9 mouse cellular contexts compared by ENCODE assay signal in genomic region chr8:61515931-61516744, GRCm38 (mm10). TPM values are rescaled to one million over a fixed set of nuclear protein-coding genes. Genes with fewer than 3 reads are reported as not detected.
DNase-seq lines count a peak whose midpoint lies in the region; ATAC-seq and TF ChIP-seq lines count a peak whose summit lies in the region.
"Had no signal": no experiment of that assay in that cellular context is flagged by ENCODE, and none has a peak within 500 bp of the region (broad histone marks: within the 10 kb centered on the region; RNA-seq: fewer than 3 reads in every experiment).

No protein-coding gene starts in this region.

- H3K9ac ChIP-seq in ES-E14 (ENCODE audit: insufficient read depth, low read depth, low read length, poor library complexity, severe bottlenecking) = no peak overlapping the region
- peak overlapping the region; percentile 32 for H3K9ac ChIP-seq in forebrain, embryonic 13.5 days
- H3K9ac ChIP-seq: heart, embryonic 15.5 days had no signal

- H3K36me3 ChIP-seq in ES-E14 (ENCODE audit: control insufficient read depth, insufficient read depth, low read length, poor library complexity, severe bottlenecking) = peaks cover 21% of the 10 kb centered on the region
- H3K36me3 ChIP-seq in forebrain, embryonic 13.5 days (ENCODE audit: poor library complexity, severe bottlenecking) = peaks cover 20% of the 10 kb centered on the region
- peaks cover 79% of the 10 kb centered on the region for H3K36me3 ChIP-seq in hindbrain, embryonic 10.5 days

- in situ Hi-C loops in ES-E14 (cut with MboI; ENCODE audit: low sequenced_read_pairs in 2 of 2, unreplicated experiment in 2 of 2) = no loop called here

- ATAC-seq in forebrain, embryonic 13.5 days = peak; percentile 93

- H3K27me3 ChIP-seq in forebrain, embryonic 13.5 days = no peaks in the 10 kb centered on the region
- H3K27me3 ChIP-seq in hindbrain, embryonic 10.5 days (ENCODE audit: insufficient read depth, poor library complexity, severe bottlenecking) = no peaks in the 10 kb centered on the region
- H3K27me3 ChIP-seq: heart, embryonic 15.5 days had no signal

- H3K9me3 ChIP-seq in ES-E14 (ENCODE audit: control insufficient read depth, insufficient read depth, low read depth, low read length) = no peaks in the 10 kb centered on the region
- no peaks in the 10 kb centered on the region for H3K9me3 ChIP-seq in forebrain, embryonic 13.5 days (replicated peaks)
- no peaks in the 10 kb centered on the region for H3K9me3 ChIP-seq in hindbrain, embryonic 10.5 days
- H3K9me3 ChIP-seq: heart, embryonic 15.5 days had no signal

- H3K4me2 ChIP-seq in forebrain, embryonic 13.5 days = peak overlapping the region; percentile 47
- H3K4me2 ChIP-seq: heart, embryonic 15.5 days had no signal

- TF ChIP-seq CTCF in layer of hippocampus, adult 2 months (conservative IDR thresholded peaks at IDR 0.05) = peak; percentile 96

- peaks cover 8 to 10% of the 10 kb centered on the region in 2 experiments; a peak in 3 of 4 replicates for H3K4me1 ChIP-seq in ES-E14 (ENCODE audit: control insufficient read depth in 2 of 2, insufficient read depth in 2 of 2, low read length in 2 of 2, poor library complexity in 1 of 2)
- H3K4me1 ChIP-seq in forebrain, embryonic 13.5 days = peaks cover 33% of the 10 kb centered on the region
- peaks cover 37% of the 10 kb centered on the region for H3K4me1 ChIP-seq in hindbrain, embryonic 10.5 days (replicated peaks)

- no peak overlapping the region; the same call in 1 of the 2 replicates for H3K27ac ChIP-seq in ES-E14 (ENCODE audit: insufficient read depth, low read depth, low read length, poor library complexity, severe bottlenecking)
- H3K27ac ChIP-seq in forebrain, embryonic 13.5 days = peak overlapping the region; percentile 96
- H3K27ac ChIP-seq in hindbrain, embryonic 10.5 days = peak overlapping the region; percentile 84
- peak overlapping the region; percentile 73 for H3K27ac ChIP-seq in layer of hippocampus, adult 2 months
- H3K27ac ChIP-seq: heart, embryonic 15.5 days had no signal

- H3K4me3 ChIP-seq in ES-E14 (ENCODE audit: insufficient read depth in 1 of 2, low read depth in 1 of 2, low read length in 2 of 2, poor library complexity in 1 of 2, severe bottlenecking in 1 of 2) = no peak overlapping the region; a peak in 1 of 4 replicates
- peak overlapping the region; percentile 16 for H3K4me3 ChIP-seq in forebrain, embryonic 13.5 days
- H3K4me3 ChIP-seq in hindbrain, embryonic 10.5 days = no peak overlapping the region
- peak overlapping the region; percentile 41 for H3K4me3 ChIP-seq in layer of hippocampus, adult 2 months
- H3K4me3 ChIP-seq: heart, embryonic 15.5 days had no signal

- 22% methylated on average over 25 of the region's 25 CpGs for WGBS in forebrain, embryonic 13.5 days
- WGBS in hindbrain, embryonic 10.5 days = 42% methylated on average over 25 of the region's 25 CpGs

- no peak for DNase-seq in ES-E14 (ENCODE audit: low read depth, low spot score)
- DNase-seq in c-Kit-positive CD71-positive TER-119-positive erythroid progenitor cells, embryonic 14.5 days (ENCODE audit: low spot score) = peak; percentile 47
- peak; percentile 83 for DNase-seq in hindbrain, embryonic 10.5 days (ENCODE audit: low spot score)
- DNase-seq in layer of hippocampus, adult 2 months (ENCODE audit: low spot score in 2 of 2) = peak; percentile 91
- peak; percentile 85 for DNase-seq in lung, postnatal 10 days
- peak; percentile 98 for DNase-seq in retina, postnatal 1 day
- DNase-seq in thymus, postnatal 36 days = peak; percentile 58 to 69

TF ChIP-seq in ES-E14, 5 proteins besides CTCF, POLR2A, EP300 and RAD21:
- TF ChIP-seq ZC3H11A (IDR thresholded peaks at IDR 0.05; ENCODE audit: borderline replicate concordance, low read depth, low read length) (peak; percentile 77), CHD2 (IDR thresholded peaks at IDR 0.05; ENCODE audit: low read depth, low read length) (no peak), MAFK (IDR thresholded peaks at IDR 0.05; ENCODE audit: insufficient read depth, low read depth, low read length) (no peak), HCFC1 (IDR thresholded peaks at IDR 0.05; ENCODE audit: borderline replicate concordance, insufficient read depth, low read length) (no peak), ZNF384 (IDR thresholded peaks at IDR 0.05; ENCODE audit: low read depth, low read length) (peak; percentile 64)

RNA-seq across cellular contexts. Expression of gene Cbr4, which starts 28.6 kb away (rescaled TPM):
- 12.4 and 17.5 TPM in 2 replicates for total RNA-seq in ES-E14 (2012; rRNA removed)
- 25.1 and 26.6 TPM in 2 replicates for polyA plus RNA-seq in forebrain, embryonic 13.5 days (2015; fragmentation: Nextera tagmentation; extraction: Ambion mirVana)
- 23.8 and 27.1 TPM in 2 replicates for polyA plus RNA-seq in hindbrain, embryonic 10.5 days (2016; fragmentation: Nextera tagmentation; extraction: Ambion mirVana)
- total RNA-seq in layer of hippocampus, adult 2 months (2021) = 10 to 100 TPM; 24.6 to 30.7 TPM

Comparison
In these comparisons a context has a peak if more than half of its experiments do, and no peak if none do; other contexts are left out.
1. H3K4me3 ChIP-seq: peak in forebrain, embryonic 13.5 days (single experiment) and layer of hippocampus, adult 2 months (single experiment); none in ES-E14 (0 of 2) and hindbrain, embryonic 10.5 days (single experiment).